Mouse (Mus musculus) bone marrow, adult 2 months (tissue): ENCODE results near the gene Rps23. TPM values are rescaled to one million over a fixed set of nuclear protein-coding genes. Genes with fewer than 3 reads are reported as not detected.

Experiments
- H3K27ac ChIP-seq: fragments of 200-500 bp; 2 replicates; pipeline ENCODE4 v1.5.1; 2012; ENCODE audit warnings: low read depth, mild to moderate bottlenecking, control low read depth, inconsistent platforms, low read length; ENCODE audit not compliant: control insufficient read depth, poor library complexity, insufficient read depth
- H3K4me1 ChIP-seq: fragments of 200-500 bp; 2 replicates; pipeline ENCODE4 v1.6.1; 2011; ENCODE audit warnings: low read length; ENCODE audit not compliant: control insufficient read depth, insufficient read depth
- H3K4me3 ChIP-seq: fragments of 200-500 bp; replicated peaks from 2 replicates; pipeline ENCODE3; 2011; ENCODE audit warnings: mild to moderate bottlenecking, low read depth, low read length, control low read depth; ENCODE audit not compliant: control insufficient read depth
- CTCF ChIP-seq: fragments of 200-500 bp; IDR thresholded peaks from 2 replicates; pipeline ENCODE4 v1.5.1; 2011; ENCODE audit warnings: low read length, control low read depth; ENCODE audit not compliant: control insufficient read depth, insufficient read depth
- POLR2A ChIP-seq: fragments of 200-500 bp; IDR thresholded peaks from 2 replicates; pipeline ENCODE4 v1.6.1; 2011; ENCODE audit warnings: low read depth, mild to moderate bottlenecking, control low read depth, low read length, borderline replicate concordance; ENCODE audit not compliant: control insufficient read depth
- WGBS: fragments of 180-500 bp; shearing (Covaris S2); methylation state at CpG from one replicate; pipeline ENCODE4 v1.1.7; 2018; 5-methylcytosine and 5-hydroxymethylcytosine counted together
- polyA plus RNA-seq: library from polyadenylated mRNA; stranded (reverse); fragments of >200 nt; gene quantifications from 2 replicates; pipeline ENCODE4 v1.2.4, GENCODE M21; 2011; ENCODE audit warnings: low replicate concordance; ENCODE audit not compliant: missing spikeins, insufficient read depth, insufficient read length

Gene Rps23
- polyA plus RNA-seq, 1 experiment: 269 TPM

DNA sequence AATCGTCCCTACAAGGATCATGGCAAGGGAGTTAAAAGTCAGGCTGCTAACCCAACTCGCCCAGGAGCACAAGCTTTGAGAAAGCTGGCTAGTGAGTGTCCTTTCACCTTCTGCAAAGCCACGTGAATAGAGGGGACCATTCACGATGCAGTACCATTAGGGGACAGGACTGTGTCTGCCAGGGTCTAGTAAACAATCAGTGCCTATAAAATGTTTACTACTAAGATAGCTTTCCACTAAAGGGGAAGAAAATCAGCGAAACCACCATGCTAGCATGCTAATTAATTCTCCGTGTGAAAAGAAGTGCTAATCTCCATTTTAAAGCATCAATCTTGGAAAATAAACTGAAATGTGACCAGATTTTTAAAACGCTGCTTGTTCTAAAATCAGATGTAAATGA lies 50.7 kb downstream of the Rps23 start:
- no peak for TF ChIP-seq POLR2A
- TF ChIP-seq CTCF: no peak
- H3K4me3 ChIP-seq: no peak overlapping the region
- H3K27ac ChIP-seq: no peak overlapping the region
- H3K4me1 ChIP-seq: no peaks in the 10 kb centered on the region
- 79% methylated on average over 7 of the region's 7 CpGs for WGBS

Other genes starting within 250 kb of the Rps23 start
- not detected in 2 replicates for gene Atp6ap1l, start 17.6 kb upstream of the Rps23 start, polyA plus RNA-seq